Mouse (Mus musculus) C2C12 (cell line): ENCODE results near the gene 4930426L09Rik.

Experiments
- CEBPB ChIP-seq: IDR thresholded peaks from one replicate; pipeline ENCODE4 v1.6.1; 2011; ENCODE audit warnings: low read depth, mild to moderate bottlenecking, control low read depth, moderate library complexity
- CTCF ChIP-seq: IDR thresholded peaks from one replicate; pipeline ENCODE4 v1.5.1; 2011; ENCODE audit not compliant: control insufficient read depth, insufficient read depth, insufficient read length
- FOSL1 ChIP-seq: IDR thresholded peaks from one replicate; pipeline ENCODE4 v1.8.0; 2011; ENCODE audit warnings: mild to moderate bottlenecking, low read length; ENCODE audit not compliant: poor library complexity, insufficient read depth, severe bottlenecking
- MAX ChIP-seq: IDR thresholded peaks from one replicate; pipeline ENCODE4 v1.6.1; 2011; ENCODE audit warnings: mild to moderate bottlenecking, control low read depth
- USF1 ChIP-seq: IDR thresholded peaks from one replicate; pipeline ENCODE4 v1.6.1; 2011; ENCODE audit warnings: low read depth, mild to moderate bottlenecking, control low read depth, moderate library complexity

DNA sequence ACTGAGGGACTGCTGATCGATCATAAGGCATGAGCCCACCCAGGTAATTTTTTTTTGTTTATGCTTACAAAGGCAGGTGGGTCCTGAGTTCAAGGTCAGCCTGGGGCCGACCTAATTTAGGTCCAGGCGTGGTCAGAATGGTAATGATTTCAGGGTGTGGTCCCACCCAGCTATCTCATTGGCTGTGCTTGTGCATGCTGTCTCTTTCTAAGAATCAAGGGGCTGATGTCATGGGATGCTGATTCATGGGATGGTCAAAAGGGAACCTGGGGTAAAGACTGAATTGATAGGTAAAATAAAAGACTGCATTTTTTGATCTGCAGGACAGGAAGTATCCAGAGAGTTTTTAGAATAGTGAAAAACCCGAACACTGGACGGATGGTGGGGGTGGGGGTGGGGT, 31.6 kb upstream of the 4930426L09Rik start:
- TF ChIP-seq MAX (no peak), CTCF (no peak), USF1 (no peak), CEBPB (no peak), FOSL1 (no peak)
